Mouse (Mus musculus) brain, embryonic 14.5 days (tissue): ENCODE data around the gene C330007P06Rik.

Experiments used
- CTCF ChIP-seq: fragments of 200-500 bp; IDR thresholded peaks from 2 replicates; pipeline ENCODE4 v1.5.1; 2012; ENCODE audit warnings: inconsistent platforms, mild to moderate bottlenecking, moderate library complexity, borderline replicate concordance; ENCODE audit not compliant: insufficient read depth, insufficient read length; ENCODE audit errors: extremely low read depth
- POLR2A ChIP-seq: fragments of 200-500 bp; IDR thresholded peaks from 2 replicates; pipeline ENCODE4 v1.6.1; 2012; ENCODE audit warnings: mild to moderate bottlenecking, inconsistent platforms, borderline replicate concordance; ENCODE audit not compliant: poor library complexity, insufficient read depth, insufficient read length, severe bottlenecking; ENCODE audit errors: extremely low read depth

GRCm38 (mm10) chrX:36811377-36811776 is 62.5 kb downstream of the C330007P06Rik start:
- TF ChIP-seq CTCF (peak; percentile 51; the same call in 1 of the 2 replicates), POLR2A (no peak)
